Mouse (Mus musculus) heart, embryonic 11.5 days (tissue): ENCODE measurements around the gene Acsbg2. TPM values are rescaled to one million over a fixed set of nuclear protein-coding genes. Genes with fewer than 3 reads are reported as not detected.

Source experiments
- ATAC-seq: fragments of 200-750 bp; cut with Nextera tagmentation; replicated peaks from 2 replicates; pipeline ENCODE4 v1.8.0; 2017; ENCODE audit warnings: moderate library complexity; ENCODE audit not compliant: insufficient number of reproducible peaks, low FRiP score, low TSS enrichment
- H3K27ac ChIP-seq: fragments of 300-500 bp; sonication (generic); 2 replicates; pipeline ENCODE4 v1.5.1; 2014; ENCODE audit warnings: mild to moderate bottlenecking, low read depth, low read length
- H3K27me3 ChIP-seq: fragments of 300-500 bp; sonication (generic); 2 replicates; pipeline ENCODE4 v1.6.1; 2014; ENCODE audit warnings: mild to moderate bottlenecking, low read length, mixed read lengths; ENCODE audit not compliant: control insufficient read depth, insufficient read depth
- H3K36me3 ChIP-seq: fragments of 300-500 bp; sonication (generic); 2 replicates; pipeline ENCODE4 v1.6.1; 2014; ENCODE audit warnings: mild to moderate bottlenecking, low read length, moderate library complexity, mixed read lengths; ENCODE audit not compliant: control insufficient read depth, insufficient read depth
- H3K4me1 ChIP-seq: fragments of 300-500 bp; sonication (generic); 2 replicates; pipeline ENCODE4 v1.6.1; 2014; ENCODE audit warnings: low read length; ENCODE audit not compliant: control insufficient read depth, insufficient read depth
- H3K4me2 ChIP-seq: fragments of 300-500 bp; sonication (generic); 2 replicates; pipeline ENCODE4 v1.6.1; 2014; ENCODE audit warnings: mild to moderate bottlenecking, moderate library complexity
- H3K4me3 ChIP-seq: fragments of 300-500 bp; sonication (generic); 2 replicates; pipeline ENCODE4 v1.5.1; 2014; ENCODE audit warnings: low read depth, low read length
- H3K9ac ChIP-seq: fragments of 300-500 bp; sonication (generic); 2 replicates; pipeline ENCODE4 v1.6.1; 2014; ENCODE audit warnings: mild to moderate bottlenecking, low read depth, low read length, moderate library complexity
- H3K9me3 ChIP-seq: fragments of 300-500 bp; sonication (generic); replicated peaks from 2 replicates; pipeline ENCODE4 v1.6.1; 2016; ENCODE audit warnings: low read length; ENCODE audit not compliant: control insufficient read depth
- WGBS: fragments of 180-500 bp; shearing (Covaris S2); extraction: QIAGEN DNeasy Blood & Tissue Kit; methylation state at CpG from one replicate; pipeline ENCODE4 v1.1.7; 2014; ENCODE audit not compliant: insufficient replicate concordance; 5-methylcytosine and 5-hydroxymethylcytosine counted together
- polyA plus RNA-seq: library from polyadenylated mRNA; unstranded; fragments of >200 nt; fragmentation: Nextera tagmentation; extraction: Ambion mirVana; gene quantifications from 2 replicates; pipeline ENCODE4 v1.2.1, GENCODE M21; 2014

Gene Acsbg2
- polyA plus RNA-seq, 1 experiment from 2014 or later = not detected

DNA sequence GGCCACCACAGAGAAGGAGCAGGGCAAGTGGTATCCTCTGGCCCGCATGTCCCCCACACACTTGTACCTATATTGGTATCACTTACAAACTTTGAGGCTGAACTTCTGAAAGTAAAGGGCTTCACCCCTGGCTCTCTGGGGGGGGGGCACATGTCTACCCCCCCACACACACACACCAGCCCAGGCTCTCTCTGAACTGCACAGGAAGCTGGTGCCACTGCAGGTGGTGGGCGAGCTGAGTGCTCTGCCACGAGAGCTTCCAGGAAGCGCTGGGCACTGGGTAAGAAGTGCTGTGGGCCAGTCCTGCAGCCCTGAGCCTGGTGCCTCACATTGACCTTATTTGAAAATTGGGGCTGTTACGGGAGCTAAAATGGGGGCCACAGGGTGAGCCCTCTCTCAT is 30.6 kb downstream of the Acsbg2 start:
- no peak overlapping the region for H3K4me3 ChIP-seq
- 73% methylated on average over 5 of the region's 5 CpGs for WGBS
- H3K27me3 ChIP-seq = no peaks in the 10 kb centered on the region; the same call in 1 of the 2 replicates
- H3K9ac ChIP-seq = no peak overlapping the region
- ATAC-seq = no peak
- no peak overlapping the region for H3K4me2 ChIP-seq
- H3K36me3 ChIP-seq = no peaks in the 10 kb centered on the region
- H3K9me3 ChIP-seq = no peaks in the 10 kb centered on the region
- H3K4me1 ChIP-seq = no peaks in the 10 kb centered on the region
- no peak overlapping the region for H3K27ac ChIP-seq

DNA sequence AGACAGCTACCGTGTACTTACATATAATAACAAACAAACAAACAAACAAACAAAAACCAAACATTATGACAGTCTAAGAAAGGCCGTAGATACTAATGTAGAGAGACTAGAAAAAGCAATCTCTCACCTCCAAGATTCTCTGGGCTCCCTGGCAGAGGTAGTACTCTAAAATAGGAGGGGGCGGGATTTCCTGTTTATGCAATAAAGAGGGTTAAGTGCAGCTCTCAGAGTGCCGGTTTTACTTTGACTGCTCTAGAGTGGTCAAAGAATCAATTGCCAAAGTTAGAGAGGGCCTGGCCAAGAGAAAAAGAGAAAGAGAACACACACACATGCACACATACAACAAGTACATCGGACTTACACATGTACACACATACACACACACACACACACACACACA is 32.1 kb downstream of the Acsbg2 start:
- no peak overlapping the region for H3K9ac ChIP-seq
- H3K36me3 ChIP-seq = no peaks in the 10 kb centered on the region
- H3K27me3 ChIP-seq = peaks cover 4% of the 10 kb centered on the region; the same call in 1 of the 2 replicates
- H3K4me3 ChIP-seq = no peak overlapping the region
- H3K27ac ChIP-seq = no peak overlapping the region
- no peaks in the 10 kb centered on the region for H3K9me3 ChIP-seq
- 76% methylated on average over 5 of the region's 5 CpGs for WGBS
- H3K4me2 ChIP-seq = no peak overlapping the region
- ATAC-seq = no peak
- no peaks in the 10 kb centered on the region for H3K4me1 ChIP-seq

DNA sequence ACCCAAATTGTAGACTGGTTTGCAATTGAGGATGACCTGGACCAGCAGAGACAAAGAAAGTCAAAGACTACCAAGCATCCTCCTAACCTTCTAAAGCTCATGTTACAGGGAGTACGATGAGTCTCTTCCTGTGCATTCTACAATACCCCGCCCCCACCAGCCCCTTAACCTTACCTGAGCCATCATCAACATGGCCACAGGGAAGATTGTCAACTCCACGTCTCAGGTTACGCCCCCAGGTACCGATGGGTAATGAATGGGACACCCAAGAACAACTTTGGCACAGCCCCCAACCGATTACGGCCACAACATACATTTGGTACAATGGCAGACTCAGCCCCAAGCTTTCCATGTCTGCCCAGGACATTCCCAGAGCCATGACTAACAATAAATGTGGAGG is 33.7 kb downstream of the Acsbg2 start:
- Histone ChIP-seq H3K27me3 (peaks cover 4% of the 10 kb centered on the region; the same call in 1 of the 2 replicates), H3K9me3 (no peaks in the 10 kb centered on the region)
- 75% methylated on average over 7 of the region's 7 CpGs for WGBS

DNA sequence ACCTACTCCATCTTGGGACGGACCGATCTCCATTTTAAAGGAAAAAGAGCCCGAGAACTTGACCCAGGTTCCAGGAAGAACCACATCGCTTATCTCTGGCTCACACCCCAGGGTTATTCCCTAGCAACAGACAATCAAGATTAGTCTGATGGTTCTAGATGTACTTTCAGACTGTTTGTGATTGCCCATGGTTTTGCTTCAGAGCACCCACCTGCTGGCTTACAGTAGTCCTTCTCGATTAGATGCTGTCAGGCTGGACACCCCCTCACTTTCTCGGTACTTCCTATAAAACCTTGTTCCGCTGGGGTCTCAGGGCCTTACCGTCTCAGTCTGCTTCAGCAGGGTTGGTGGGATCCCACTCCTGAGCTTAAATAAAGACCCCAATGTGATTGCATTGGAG is 37.9 kb downstream of the Acsbg2 start:
- no peak overlapping the region for H3K4me3 ChIP-seq
- H3K27me3 ChIP-seq = peaks cover 11% of the 10 kb centered on the region; the same call in 1 of the 2 replicates
- H3K4me1 ChIP-seq = no peaks in the 10 kb centered on the region
- no peak overlapping the region for H3K9ac ChIP-seq
- no peaks in the 10 kb centered on the region for H3K36me3 ChIP-seq
- WGBS = 82% methylated on average over 8 of the region's 8 CpGs
- no peaks in the 10 kb centered on the region for H3K9me3 ChIP-seq
- H3K27ac ChIP-seq = no peak overlapping the region
- no peak for ATAC-seq
- no peak overlapping the region for H3K4me2 ChIP-seq

More for the DNA sequence above, 33.7 kb downstream of the Acsbg2 start:
- no peak overlapping the region for H3K9ac ChIP-seq
- ATAC-seq = no peak
- H3K4me3 ChIP-seq = no peak overlapping the region
- no peaks in the 10 kb centered on the region for H3K36me3 ChIP-seq
- no peaks in the 10 kb centered on the region for H3K4me1 ChIP-seq
- no peak overlapping the region for H3K27ac ChIP-seq
- H3K4me2 ChIP-seq = no peak overlapping the region

DNA sequence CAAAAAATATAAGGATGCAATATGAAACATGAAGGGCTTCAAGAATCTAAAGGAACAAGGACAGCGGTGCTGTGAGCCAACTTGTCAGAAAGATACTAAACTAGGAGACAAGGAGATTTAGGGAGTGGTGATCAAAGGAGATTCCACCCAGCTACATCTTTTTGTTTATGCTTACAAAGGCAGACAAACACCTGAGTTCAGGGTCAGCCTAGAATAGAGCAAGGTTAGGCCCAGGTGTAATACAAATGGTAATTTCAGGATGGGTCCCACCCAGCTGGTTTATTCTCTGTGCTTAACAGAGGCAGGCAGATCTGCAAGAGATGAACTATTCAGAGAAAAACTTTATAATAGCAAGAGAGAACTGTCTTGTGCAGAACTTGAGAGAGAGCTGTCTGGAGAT is 40.9 kb downstream of the Acsbg2 start:
- no peaks in the 10 kb centered on the region for H3K9me3 ChIP-seq
- H3K9ac ChIP-seq = no peak overlapping the region
- H3K4me2 ChIP-seq = no peak overlapping the region
- H3K4me3 ChIP-seq = no peak overlapping the region
- H3K27ac ChIP-seq = no peak overlapping the region
- no peaks in the 10 kb centered on the region for H3K36me3 ChIP-seq
- H3K4me1 ChIP-seq = no peaks in the 10 kb centered on the region; the same call in 1 of the 2 replicates
- WGBS = 95% methylated on average over 1 of the region's 1 CpGs
- no peak for ATAC-seq
- H3K27me3 ChIP-seq = peaks cover 22% of the 10 kb centered on the region

DNA sequence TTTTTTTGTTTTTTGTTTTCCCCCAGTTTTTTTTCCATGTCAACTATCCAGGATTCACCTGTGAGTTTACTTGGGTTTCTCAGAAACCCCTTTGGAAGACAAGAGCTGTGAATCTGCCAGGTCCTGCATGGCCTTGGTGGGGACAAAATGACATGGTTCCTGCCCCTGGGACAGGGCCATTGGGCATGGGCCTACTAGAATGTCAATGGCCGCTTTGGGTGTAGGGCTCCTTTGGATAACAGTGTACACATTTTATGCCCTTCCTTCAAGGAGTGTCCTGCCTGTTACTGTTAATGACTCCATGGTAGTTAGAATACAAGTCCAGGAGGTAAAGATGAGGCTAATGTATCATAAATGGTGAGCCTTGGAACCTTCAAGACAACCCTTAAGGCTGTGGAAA is 41.3 kb downstream of the Acsbg2 start:
- H3K27me3 ChIP-seq = peaks cover 27% of the 10 kb centered on the region
- H3K36me3 ChIP-seq = no peaks in the 10 kb centered on the region
- no peak overlapping the region for H3K9ac ChIP-seq
- no peaks in the 10 kb centered on the region for H3K9me3 ChIP-seq
- ATAC-seq = no peak
- H3K4me1 ChIP-seq = no peaks in the 10 kb centered on the region; the same call in 1 of the 2 replicates
- no peak overlapping the region for H3K4me2 ChIP-seq
- H3K27ac ChIP-seq = no peak overlapping the region
- 78% methylated on average over 1 of the region's 1 CpGs for WGBS
- no peak overlapping the region for H3K4me3 ChIP-seq

DNA sequence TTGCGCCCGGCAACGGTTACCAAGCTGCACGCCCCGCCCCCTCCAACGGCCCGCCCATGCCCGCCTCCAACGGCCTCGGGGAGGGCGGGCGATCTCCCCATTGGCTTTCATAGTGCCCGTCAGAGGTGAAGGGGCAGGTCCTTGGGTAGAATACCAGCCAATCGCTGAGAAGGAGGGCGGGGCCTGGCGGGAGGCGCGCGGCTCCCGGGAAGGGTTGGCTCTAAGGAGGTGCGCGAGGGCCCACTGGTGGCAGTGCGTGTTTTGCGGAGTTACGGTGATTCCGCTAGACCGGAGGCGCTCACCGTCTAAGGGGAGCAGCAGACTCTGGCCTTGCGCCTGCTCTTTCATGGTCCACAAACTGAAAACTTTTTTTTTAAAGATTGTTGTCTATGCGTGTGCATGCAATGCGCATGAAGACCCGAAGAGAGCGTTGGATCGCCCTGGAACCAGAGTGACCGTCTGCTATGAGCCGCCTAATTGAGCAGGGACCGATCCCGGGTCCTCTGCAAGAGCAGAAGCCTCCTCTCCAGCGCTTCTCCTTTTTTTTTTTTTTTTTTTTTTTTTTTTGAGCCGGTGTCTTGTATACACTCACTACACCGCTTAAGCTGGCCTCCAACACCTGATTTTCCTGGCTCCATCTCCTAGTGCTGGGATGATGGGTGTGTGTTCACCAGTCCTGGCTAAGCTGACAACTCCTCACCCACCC is 43.0 kb downstream of the Acsbg2 start:
- peak; percentile 97 for ATAC-seq
- Histone ChIP-seq H3K9me3 (no peaks in the 10 kb centered on the region), H3K36me3 (no peaks in the 10 kb centered on the region), H3K9ac (peak overlapping the region; percentile 49; the same call in 1 of the 2 replicates), H3K27ac (no peak overlapping the region), H3K4me3 (peak overlapping the region; percentile 68), H3K27me3 (peaks cover 23% of the 10 kb centered on the region), H3K4me2 (peak overlapping the region; percentile 87), H3K4me1 (no peaks in the 10 kb centered on the region; the same call in 1 of the 2 replicates)
- WGBS = under 1% methylated on average over 40 of the region's 42 CpGs

DNA sequence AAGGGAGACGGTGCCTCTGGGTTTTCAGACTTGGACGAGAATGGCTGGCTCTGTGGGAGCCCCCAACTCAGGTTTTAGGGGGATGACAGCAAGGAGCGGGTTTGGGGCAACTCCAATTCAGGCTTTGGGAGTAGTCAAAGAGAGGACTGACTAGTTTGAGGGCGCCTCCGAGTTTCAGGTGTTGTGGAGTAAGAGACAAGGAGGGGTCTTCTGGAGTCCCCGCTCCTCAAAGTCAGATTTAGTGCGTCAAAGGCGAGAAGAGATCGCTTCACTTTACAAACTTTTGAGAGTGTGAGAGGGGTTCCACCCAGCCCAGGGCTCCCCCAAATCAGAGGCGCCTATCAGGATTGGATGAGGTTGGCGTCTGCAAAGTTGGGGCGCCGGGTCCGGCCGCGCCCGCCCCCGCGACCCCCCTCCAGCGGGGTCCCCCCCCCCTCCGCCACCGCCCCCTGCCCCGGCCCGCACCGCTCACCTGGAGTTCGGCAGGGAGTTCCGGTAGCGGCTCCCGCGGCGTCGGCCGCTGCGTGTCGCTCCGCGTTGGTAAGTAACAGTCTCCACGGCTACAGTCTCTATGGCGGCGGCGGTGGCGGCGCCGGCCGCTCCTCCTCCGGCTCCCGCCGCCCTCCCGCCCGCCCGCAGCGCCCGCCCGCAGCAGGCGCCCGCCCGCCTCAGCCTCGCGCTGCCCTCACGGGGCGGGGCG is 43.7 kb downstream of the Acsbg2 start, which contains the start of gene Rfx2:
TSS of gene Rfx2 (minus strand) at position 603 of the 700 bp plus-strand sequence.
- Histone ChIP-seq H3K27me3 (peaks cover 23% of the 10 kb centered on the region), H3K4me3 (peak within 1 kb of the TSS; percentile 68), H3K9me3 (no peaks in the 10 kb centered on the region), H3K9ac (peak within 1 kb of the TSS; percentile 68), H3K36me3 (no peaks in the 10 kb centered on the region), H3K4me1 (no peaks in the 10 kb centered on the region; the same call in 1 of the 2 replicates), H3K27ac (no peak within 1 kb of the TSS), H3K4me2 (peak within 1 kb of the TSS; percentile 87)
- ATAC-seq = no peak
- under 1% methylated on average over 29 of the region's 62 CpGs for WGBS
